Mouse (Mus musculus) G1E (cell line): Measurements from ENCODE around the gene Lrrc4c. TPM values are rescaled to one million over a fixed set of nuclear protein-coding genes. Genes with fewer than 3 reads are reported as not detected.

Experiments used
- ATAC-seq: 2 replicates; pipeline ENCODE4 v1.8.0; 2016; ENCODE audit warnings: mild to moderate bottlenecking; ENCODE audit not compliant: insufficient number of reproducible peaks, poor library complexity, low FRiP score, severe bottlenecking; ENCODE audit errors: extremely low read depth
- DNase-seq: peaks from one replicate; pipeline ENCODE4 v3.0.0; 2012; ENCODE audit warnings: low spot score
- H3K27me3 ChIP-seq: 2 replicates; pipeline ENCODE4 v1.6.1; 2012; ENCODE audit warnings: mild to moderate bottlenecking, low read length, inconsistent platforms; ENCODE audit not compliant: insufficient read depth
- H3K36me3 ChIP-seq: replicated peaks from 2 replicates; pipeline ENCODE3; 2012; ENCODE audit warnings: mild to moderate bottlenecking, inconsistent platforms
- H3K4me1 ChIP-seq: 2 replicates; pipeline ENCODE4 v1.6.1; 2012; ENCODE audit warnings: low read depth, low read length, inconsistent platforms, mixed read lengths; ENCODE audit not compliant: insufficient read depth
- H3K4me3 ChIP-seq: 2 replicates; pipeline ENCODE4 v1.5.1; 2012; ENCODE audit warnings: low read depth, mild to moderate bottlenecking, inconsistent platforms, low read length, moderate library complexity, mixed read lengths
- H3K9me3 ChIP-seq: replicated peaks from 2 replicates; pipeline ENCODE4 v1.6.1; 2012; ENCODE audit warnings: inconsistent platforms
- CTCF ChIP-seq: IDR thresholded peaks from 2 replicates; pipeline ENCODE4 v1.5.1; 2012; ENCODE audit warnings: low read depth, low read length, inconsistent platforms, mixed read lengths
- GATA1 ChIP-seq: IDR thresholded peaks from 2 replicates; pipeline ENCODE4 v1.6.1; 2012; ENCODE audit warnings: borderline replicate concordance, low read length, inconsistent platforms, mixed read lengths
- GATA2 ChIP-seq: IDR thresholded peaks from 2 replicates; pipeline ENCODE4 v1.6.1; 2012; ENCODE audit warnings: low read depth, low read length, inconsistent platforms, borderline replicate concordance
- POLR2AphosphoS5 ChIP-seq: IDR thresholded peaks from 2 replicates; pipeline ENCODE4 v1.6.1; 2012; ENCODE audit warnings: low read depth, low read length, inconsistent platforms; ENCODE audit not compliant: insufficient replicate concordance
- TAL1 ChIP-seq: conservative IDR thresholded peaks from 2 replicates; pipeline ENCODE4 v1.6.1; 2012; ENCODE audit warnings: low read depth, low read length, inconsistent platforms, mixed read lengths
- polyA plus RNA-seq: library from polyadenylated mRNA; stranded (reverse); fragments of >175 nt; gene quantifications from 2 replicates; pipeline ENCODE4 v1.2.3, GENCODE M21; 2012
- total RNA-seq, 2 experiments: library from RNA; stranded (forward) in 1 of 2; stranded (reverse) in 1 of 2; fragments of 200-1000 nt in 1 of 2; fragments of >200 nt in 1 of 2; fragmentation: Nextera tagmentation in 1 of 2; gene quantifications; 2 replicates each; pipeline ENCODE4 v1.2.3; 2014 to 2017

The Lrrc4c gene
- total and polyA plus RNA-seq, 3 experiments: 0.11 TPM; not detected in 2

- H3K4me3 ChIP-seq: no peak overlapping the region
- no peak for DNase-seq
- no peaks in the 10 kb centered on the region for H3K36me3 ChIP-seq
- no peaks in the 10 kb centered on the region for H3K27me3 ChIP-seq
- no peaks in the 10 kb centered on the region for H3K4me1 ChIP-seq
- H3K9me3 ChIP-seq: no peaks in the 10 kb centered on the region
- ATAC-seq: no peak
- TF ChIP-seq POLR2AphosphoS5 (no peak), TAL1 (no peak), CTCF (no peak), GATA2 (no peak), GATA1 (no peak)
Observed at GRCm38 (mm10) chr2:97299704-97300103, 981.7 kb downstream of the Lrrc4c start.

GRCm38 (mm10) chr2:97318008-97318407, 1000.0 kb downstream of the Lrrc4c start:
- ATAC-seq: no peak
- H3K4me1 ChIP-seq: no peaks in the 10 kb centered on the region
- DNase-seq: no peak
- H3K9me3 ChIP-seq: peaks cover 2% of the 10 kb centered on the region; the same call in 1 of the 2 replicates
- H3K27me3 ChIP-seq: no peaks in the 10 kb centered on the region
- H3K36me3 ChIP-seq: no peaks in the 10 kb centered on the region
- TF ChIP-seq TAL1 (no peak), GATA2 (no peak), POLR2AphosphoS5 (no peak), GATA1 (no peak), CTCF (no peak)
- no peak overlapping the region for H3K4me3 ChIP-seq

- H3K4me3 ChIP-seq: no peak overlapping the region
- no peak for ATAC-seq
- no peaks in the 10 kb centered on the region for H3K27me3 ChIP-seq
- no peaks in the 10 kb centered on the region for H3K4me1 ChIP-seq
- H3K9me3 ChIP-seq: peaks cover 2% of the 10 kb centered on the region; the same call in 1 of the 2 replicates
- no peaks in the 10 kb centered on the region for H3K36me3 ChIP-seq
- TF ChIP-seq POLR2AphosphoS5 (no peak), GATA2 (no peak), TAL1 (no peak), CTCF (no peak), GATA1 (no peak)
- DNase-seq: no peak
Observed at GRCm38 (mm10) chr2:97318536-97318935, 1000.6 kb downstream of the Lrrc4c start.

GRCm38 (mm10) chr2:97332084-97332682, 1014.2 kb downstream of the Lrrc4c start:
- no peak for TF ChIP-seq CTCF
- TF ChIP-seq TAL1: no peak
- no peak for TF ChIP-seq POLR2AphosphoS5
- TF ChIP-seq GATA1: no peak
- no peak for TF ChIP-seq GATA2
- no peaks in the 10 kb centered on the region for H3K27me3 ChIP-seq
- no peaks in the 10 kb centered on the region for H3K36me3 ChIP-seq
- H3K4me3 ChIP-seq: no peak overlapping the region
- H3K4me1 ChIP-seq: no peaks in the 10 kb centered on the region
- DNase-seq (no peak), ATAC-seq (no peak; the same call in 1 of the 2 replicates)
- 0 out of 2 replicates have a peak, but pooled peaks cover 4% of the 10 kb centered on the region for H3K9me3 ChIP-seq

GRCm38 (mm10) chr2:97339627-97340026, 1021.7 kb downstream of the Lrrc4c start:
- Histone ChIP-seq H3K27me3 (no peaks in the 10 kb centered on the region), H3K9me3 (peaks cover 2% of the 10 kb centered on the region; the same call in 1 of the 2 replicates), H3K4me1 (no peaks in the 10 kb centered on the region), H3K4me3 (no peak overlapping the region), H3K36me3 (no peaks in the 10 kb centered on the region)
- no peak for DNase-seq
- TF ChIP-seq GATA2 (no peak), POLR2AphosphoS5 (no peak), TAL1 (no peak), GATA1 (no peak), CTCF (no peak)
- no peak for ATAC-seq

GRCm38 (mm10) chr2:97361235-97361634, 1043.3 kb downstream of the Lrrc4c start:
- H3K9me3 ChIP-seq: no peaks in the 10 kb centered on the region
- no peak overlapping the region for H3K4me3 ChIP-seq
- DNase-seq (no peak), ATAC-seq (no peak)
- TF ChIP-seq GATA2 (no peak), GATA1 (no peak), POLR2AphosphoS5 (no peak), CTCF (no peak), TAL1 (no peak)
- H3K36me3 ChIP-seq: no peaks in the 10 kb centered on the region
- H3K4me1 ChIP-seq: no peaks in the 10 kb centered on the region
- no peaks in the 10 kb centered on the region for H3K27me3 ChIP-seq
